Mouse (Mus musculus) liver, embryonic 16.5 days (tissue): ENCODE results near the gene Cacnb4. TPM values are rescaled to one million over a fixed set of nuclear protein-coding genes. Genes with fewer than 3 reads are reported as not detected.
A peak's percentile ranks its signal among the peaks of the same experiment; 100 is the strongest.

Experiments used
- ATAC-seq: fragments of 200-750 bp; cut with Nextera tagmentation; 2 replicates; pipeline ENCODE4 v1.8.0; 2017; ENCODE audit warnings: low read depth, mild to moderate bottlenecking, moderate number of reproducible peaks, moderate library complexity
- H3K27ac ChIP-seq: fragments of 300-500 bp; sonication (generic); 2 replicates; pipeline ENCODE4 v1.5.1; 2014; ENCODE audit warnings: mild to moderate bottlenecking, low read length
- H3K27me3 ChIP-seq: fragments of 300-500 bp; sonication (generic); 2 replicates; pipeline ENCODE4 v1.6.1; 2014; ENCODE audit warnings: low read depth, low read length, mixed read lengths; ENCODE audit not compliant: control insufficient read depth, insufficient read depth
- H3K36me3 ChIP-seq: fragments of 300-500 bp; sonication (generic); 2 replicates; pipeline ENCODE4 v1.6.1; 2014; ENCODE audit warnings: mild to moderate bottlenecking; ENCODE audit not compliant: control insufficient read depth, insufficient read depth
- H3K4me1 ChIP-seq: fragments of 300-500 bp; sonication (generic); 2 replicates; pipeline ENCODE4 v1.6.1; 2014; ENCODE audit warnings: low read depth, low read length, mixed read lengths; ENCODE audit not compliant: control insufficient read depth
- H3K4me2 ChIP-seq: fragments of 300-500 bp; sonication (generic); 2 replicates; pipeline ENCODE4 v1.6.1; 2014; ENCODE audit warnings: low read depth, low read length, mixed read lengths
- H3K4me3 ChIP-seq: fragments of 300-500 bp; sonication (generic); 2 replicates; pipeline ENCODE4 v1.5.1; 2014; ENCODE audit warnings: low read depth, mild to moderate bottlenecking, low read length
- H3K9ac ChIP-seq: fragments of 300-500 bp; sonication (generic); 2 replicates; pipeline ENCODE4 v1.6.1; 2014; ENCODE audit warnings: low read depth, low read length
- H3K9me3 ChIP-seq: fragments of 300-500 bp; sonication (generic); replicated peaks from 2 replicates; pipeline ENCODE4 v1.6.1; 2016; ENCODE audit warnings: low read length; ENCODE audit not compliant: control insufficient read depth
- whole genome bisulfite sequencing: fragments of 180-500 bp; shearing (Covaris S2); extraction: QIAGEN DNeasy Blood & Tissue Kit; methylation state at CpG from one replicate; pipeline ENCODE4 v1.1.7; 2014; ENCODE audit not compliant: insufficient replicate concordance; 5-methylcytosine and 5-hydroxymethylcytosine counted together
- polyA plus RNA-seq: library from polyadenylated mRNA; unstranded; fragments of >200 nt; fragmentation: Nextera tagmentation; extraction: Ambion mirVana; gene quantifications from 2 replicates; pipeline ENCODE4 v1.2.1, GENCODE M21; 2015

Cacnb4 gene
- polyA plus RNA-seq, 1 experiment from 2014 or later = 0.12 TPM

- 62% methylated on average over 3 of the region's 3 CpGs for WGBS
- no peaks in the 10 kb centered on the region for H3K9me3 ChIP-seq
- peak; percentile 85 for ATAC-seq
- H3K4me2 ChIP-seq = no peak overlapping the region
- H3K36me3 ChIP-seq = no peaks in the 10 kb centered on the region
- H3K27me3 ChIP-seq = no peaks in the 10 kb centered on the region
- H3K27ac ChIP-seq = no peak overlapping the region
- H3K9ac ChIP-seq = no peak overlapping the region
- no peaks in the 10 kb centered on the region for H3K4me1 ChIP-seq
- H3K4me3 ChIP-seq = no peak overlapping the region
Observed at GRCm38 (mm10) chr2:52504762-52505161, 171.9 kb downstream of the Cacnb4 start.

- no peak for ATAC-seq
- WGBS = 69% methylated on average over 6 of the region's 6 CpGs
- Histone ChIP-seq H3K4me3 (no peak overlapping the region), H3K27ac (no peak overlapping the region), H3K4me1 (no peaks in the 10 kb centered on the region), H3K9ac (no peak overlapping the region), H3K9me3 (no peaks in the 10 kb centered on the region), H3K4me2 (no peak overlapping the region), H3K27me3 (no peaks in the 10 kb centered on the region), H3K36me3 (no peaks in the 10 kb centered on the region)
Observed at GRCm38 (mm10) chr2:52499849-52500262, 176.8 kb downstream of the Cacnb4 start.

- no peaks in the 10 kb centered on the region for H3K27me3 ChIP-seq
- 70% methylated on average over 12 of the region's 12 CpGs for WGBS
- no peak overlapping the region for H3K4me2 ChIP-seq
Observed at GRCm38 (mm10) chr2:52499101-52499537, 177.5 kb downstream of the Cacnb4 start.

GRCm38 (mm10) chr2:52495097-52495694 is 181.4 kb downstream of the Cacnb4 start:
- 69% methylated on average over 11 of the region's 11 CpGs for WGBS

More at GRCm38 (mm10) chr2:52499101-52499537, 177.5 kb downstream of the Cacnb4 start:
- H3K36me3 ChIP-seq = no peaks in the 10 kb centered on the region
- no peak overlapping the region for H3K27ac ChIP-seq
- no peak overlapping the region for H3K4me3 ChIP-seq
- no peaks in the 10 kb centered on the region for H3K9me3 ChIP-seq
- no peak overlapping the region for H3K9ac ChIP-seq
- ATAC-seq = no peak
- H3K4me1 ChIP-seq = no peaks in the 10 kb centered on the region

GRCm38 (mm10) chr2:52494274-52494673 is 182.4 kb downstream of the Cacnb4 start:
- Histone ChIP-seq H3K4me1 (no peaks in the 10 kb centered on the region), H3K9me3 (no peaks in the 10 kb centered on the region), H3K27me3 (no peaks in the 10 kb centered on the region), H3K4me2 (no peak overlapping the region), H3K36me3 (no peaks in the 10 kb centered on the region), H3K9ac (no peak overlapping the region), H3K4me3 (no peak overlapping the region), H3K27ac (no peak overlapping the region)
- ATAC-seq = no peak
- WGBS = 55% methylated on average over 8 of the region's 8 CpGs

More at GRCm38 (mm10) chr2:52495097-52495694, 181.4 kb downstream of the Cacnb4 start:
- H3K9ac ChIP-seq = no peak overlapping the region
- ATAC-seq = no peak
- H3K36me3 ChIP-seq = no peaks in the 10 kb centered on the region
- no peak overlapping the region for H3K4me3 ChIP-seq
- H3K9me3 ChIP-seq = no peaks in the 10 kb centered on the region
- H3K4me2 ChIP-seq = no peak overlapping the region
- no peak overlapping the region for H3K27ac ChIP-seq
- no peaks in the 10 kb centered on the region for H3K27me3 ChIP-seq
- no peaks in the 10 kb centered on the region for H3K4me1 ChIP-seq

GRCm38 (mm10) chr2:52492867-52493266 is 183.8 kb downstream of the Cacnb4 start:
- H3K9me3 ChIP-seq = no peaks in the 10 kb centered on the region
- no peaks in the 10 kb centered on the region for H3K27me3 ChIP-seq
- no peak overlapping the region for H3K9ac ChIP-seq
- WGBS = 73% methylated on average over 13 of the region's 13 CpGs
- H3K4me1 ChIP-seq = no peaks in the 10 kb centered on the region
- no peaks in the 10 kb centered on the region for H3K36me3 ChIP-seq
- H3K4me2 ChIP-seq = no peak overlapping the region
- no peak for ATAC-seq
- no peak overlapping the region for H3K4me3 ChIP-seq
- no peak overlapping the region for H3K27ac ChIP-seq

GRCm38 (mm10) chr2:52489840-52490239 is 186.8 kb downstream of the Cacnb4 start:
- H3K9ac ChIP-seq = no peak overlapping the region
- no peak overlapping the region for H3K4me2 ChIP-seq
- no peak overlapping the region for H3K27ac ChIP-seq
- no peaks in the 10 kb centered on the region for H3K27me3 ChIP-seq
- H3K4me3 ChIP-seq = no peak overlapping the region
- H3K36me3 ChIP-seq = no peaks in the 10 kb centered on the region
- 50% methylated on average over 1 of the region's 1 CpGs for WGBS
- no peak for ATAC-seq
- H3K9me3 ChIP-seq = no peaks in the 10 kb centered on the region
- no peaks in the 10 kb centered on the region for H3K4me1 ChIP-seq

GRCm38 (mm10) chr2:52483496-52483895 is 193.1 kb downstream of the Cacnb4 start:
- no peak overlapping the region for H3K4me3 ChIP-seq
- H3K9me3 ChIP-seq = no peaks in the 10 kb centered on the region
- no peaks in the 10 kb centered on the region for H3K4me1 ChIP-seq
- no peak overlapping the region for H3K27ac ChIP-seq
- no peak overlapping the region for H3K9ac ChIP-seq
- no peaks in the 10 kb centered on the region for H3K36me3 ChIP-seq
- ATAC-seq = no peak
- WGBS = 19% methylated on average over 5 of the region's 5 CpGs
- H3K27me3 ChIP-seq = no peaks in the 10 kb centered on the region
- no peak overlapping the region for H3K4me2 ChIP-seq

GRCm38 (mm10) chr2:52480476-52480875 is 196.2 kb downstream of the Cacnb4 start:
- Histone ChIP-seq H3K4me1 (peaks cover 2% of the 10 kb centered on the region), H3K27ac (no peak overlapping the region), H3K9ac (no peak overlapping the region), H3K36me3 (no peaks in the 10 kb centered on the region), H3K27me3 (no peaks in the 10 kb centered on the region), H3K4me2 (no peak overlapping the region), H3K9me3 (no peaks in the 10 kb centered on the region), H3K4me3 (no peak overlapping the region)
- no peak for ATAC-seq
- 67% methylated on average over 8 of the region's 8 CpGs for WGBS
